Mouse (Mus musculus): ENCODE measurements around the gene Cltc. TPM values are rescaled to one million over a fixed set of nuclear protein-coding genes. Genes with fewer than 3 reads are reported as not detected.
"Not testable (repeated sequence)": the region's sequence is repeated elsewhere in the genome, so short reads cannot be mapped to it uniquely, and the experiment has no call there.

Cltc gene
- 156 and 164 TPM in 2 replicates for polyA plus RNA-seq (2015; fragmentation: Nextera tagmentation; extraction: Ambion mirVana)

DNA sequence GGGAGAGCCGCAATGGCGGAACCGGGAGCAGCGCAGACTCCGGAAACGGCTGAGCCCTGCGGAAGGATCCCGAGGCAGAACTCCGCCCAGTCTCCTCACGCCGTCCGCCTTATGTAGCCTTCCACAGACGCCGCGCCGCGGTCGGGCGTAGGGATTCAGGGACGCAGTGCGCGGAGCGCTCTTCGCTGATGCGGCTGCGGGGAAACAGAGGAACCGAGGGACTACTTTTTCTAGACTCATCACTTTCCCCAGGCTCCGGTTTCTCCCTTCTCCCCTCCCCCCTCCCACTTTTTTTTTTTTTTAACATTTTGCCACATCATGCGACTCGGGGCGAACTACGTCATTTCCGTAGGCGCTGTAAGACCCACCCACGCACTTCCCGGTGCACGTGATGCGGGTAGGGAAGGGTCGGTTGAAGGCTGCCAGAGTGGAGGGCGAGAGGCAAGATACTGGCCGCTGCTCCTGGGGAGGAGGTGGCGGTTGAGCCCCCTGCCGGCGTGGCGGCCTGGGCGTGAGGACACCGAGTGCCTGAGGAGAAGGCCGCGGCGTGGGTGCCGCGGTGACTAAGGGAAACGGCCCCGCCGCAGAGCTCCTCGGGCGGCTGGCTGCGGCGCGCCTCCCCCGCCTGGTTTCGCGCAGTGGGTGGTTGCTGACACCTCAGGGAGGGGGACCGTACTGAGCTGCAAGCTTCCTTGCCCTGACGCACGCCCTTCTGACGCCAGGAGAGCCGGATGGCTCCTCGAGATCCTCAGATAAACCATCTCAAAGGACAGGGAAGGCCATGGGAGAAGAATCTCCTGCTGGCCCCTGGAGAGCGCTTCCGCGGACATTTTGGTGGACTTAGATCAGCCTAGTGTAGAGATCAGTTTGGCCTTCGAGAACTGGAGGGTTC lies at the start of gene Cltc:
Gene Cltc, minus strand, starts transcription at position 86 of the 892 bp plus-strand sequence.
- Histone ChIP-seq H3K9me3 (no peaks in the 10 kb centered on the region), H3K9ac (peak within 1 kb of the TSS; percentile 95), H3K4me1 (replicated peaks) (peaks cover 42% of the 10 kb centered on the region), H3K27me3 (no peaks in the 10 kb centered on the region), H3K27ac (replicated peaks) (peak within 1 kb of the TSS; percentile 98), H3K36me3 (no peaks in the 10 kb centered on the region), H3K4me2 (peak within 1 kb of the TSS; percentile 89), H3K4me3 (peak within 1 kb of the TSS; percentile 97)
- WGBS: under 1% methylated on average over 73 of the region's 73 CpGs
- ATAC-seq (ENCODE audit: low FRiP score, low read depth): peak; percentile 97

DNA sequence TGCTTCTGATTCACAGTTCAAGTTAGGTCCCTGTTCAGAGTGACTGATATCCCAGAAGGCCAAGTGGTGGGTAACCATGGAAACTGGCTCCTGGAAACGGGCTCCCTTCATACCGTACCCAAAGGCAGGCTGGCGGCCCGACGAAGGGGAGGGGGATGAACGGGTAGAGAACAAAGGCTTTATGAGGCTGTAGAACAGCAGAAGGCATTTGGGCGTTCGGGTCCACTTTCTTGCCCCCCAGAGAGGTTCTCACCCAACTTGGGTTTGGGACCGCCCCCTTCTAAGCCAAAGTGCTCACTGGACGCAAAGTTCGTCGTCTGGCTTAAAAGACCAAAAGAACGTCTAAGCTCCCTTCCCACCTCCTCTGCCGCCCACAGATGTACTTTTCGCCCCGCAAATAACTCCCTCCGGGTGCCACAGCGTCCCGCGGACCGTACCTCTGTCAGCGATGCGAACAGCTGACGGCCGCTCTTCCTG lies 49.7 kb upstream of the Cltc start:
- peak; percentile 80 for ATAC-seq (ENCODE audit: low FRiP score, low read depth)
- WGBS: under 1% methylated on average over 25 of the region's 25 CpGs
- Histone ChIP-seq H3K4me2 (peak overlapping the region; percentile 93), H3K27me3 (no peaks in the 10 kb centered on the region), H3K36me3 (peaks cover 19% of the 10 kb centered on the region), H3K4me3 (peak overlapping the region; percentile 99), H3K9me3 (no peaks in the 10 kb centered on the region), H3K4me1 (replicated peaks) (peaks cover 16% of the 10 kb centered on the region), H3K9ac (peak overlapping the region; percentile 65), H3K27ac (replicated peaks) (peak overlapping the region; percentile 84)

DNA sequence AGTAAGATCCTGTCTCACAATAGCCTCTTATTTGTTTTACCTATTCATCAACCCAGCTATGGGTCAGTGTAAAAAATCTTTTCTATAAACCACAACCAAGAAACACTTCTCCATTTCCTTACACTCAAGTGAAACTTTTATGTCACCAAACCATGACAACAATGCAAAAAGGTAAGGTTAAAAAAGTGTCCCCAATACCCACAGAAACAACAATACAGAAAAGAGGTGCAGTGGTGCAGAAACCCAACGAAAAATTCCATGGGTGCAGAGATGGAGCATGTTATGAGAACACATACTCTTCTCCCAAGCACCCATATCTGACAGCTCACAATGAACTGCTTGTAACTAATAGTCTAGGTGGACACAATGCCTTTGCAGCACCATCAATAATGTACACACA lies 36.8 kb upstream of the Cltc start:
- Histone ChIP-seq H3K4me3 (no peak overlapping the region), H3K9ac (no peak overlapping the region), H3K27me3 (no peaks in the 10 kb centered on the region), H3K9me3 (no peaks in the 10 kb centered on the region), H3K36me3 (peaks cover 44% of the 10 kb centered on the region), H3K27ac (replicated peaks) (no peak overlapping the region), H3K4me2 (no peak overlapping the region), H3K4me1 (replicated peaks) (no peaks in the 10 kb centered on the region)
- no peak for ATAC-seq (ENCODE audit: low FRiP score, low read depth)
- 79% methylated on average over 1 of the region's 1 CpGs for WGBS

DNA sequence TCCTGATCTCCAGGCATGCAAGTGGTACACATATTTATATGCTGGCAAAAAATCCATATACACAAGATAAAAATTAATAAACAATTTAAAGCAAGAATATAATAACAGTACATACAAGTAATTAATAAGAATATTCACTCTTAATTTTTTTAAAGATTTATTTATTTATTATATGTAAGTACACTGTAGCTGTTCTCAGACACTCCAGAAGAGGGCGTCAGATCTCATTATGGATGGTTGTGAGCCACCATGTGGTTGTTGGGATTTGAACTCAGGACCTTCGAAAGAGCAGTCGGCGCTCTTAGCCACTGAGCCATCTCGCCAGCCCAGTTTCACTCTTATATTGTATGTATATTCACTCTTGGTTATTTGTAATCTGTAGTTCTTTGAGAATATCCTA lies 30.1 kb upstream of the Cltc start:
- 92% methylated on average over 5 of the region's 5 CpGs for WGBS
- peaks cover 48% of the 10 kb centered on the region for H3K36me3 ChIP-seq
- H3K9ac ChIP-seq; H3K4me1 ChIP-seq (replicated peaks); H3K27ac ChIP-seq (replicated peaks); H3K9me3 ChIP-seq; H3K27me3 ChIP-seq; H3K4me2 ChIP-seq; ATAC-seq (ENCODE audit: low FRiP score, low read depth); H3K4me3 ChIP-seq: not testable (repeated sequence)

DNA sequence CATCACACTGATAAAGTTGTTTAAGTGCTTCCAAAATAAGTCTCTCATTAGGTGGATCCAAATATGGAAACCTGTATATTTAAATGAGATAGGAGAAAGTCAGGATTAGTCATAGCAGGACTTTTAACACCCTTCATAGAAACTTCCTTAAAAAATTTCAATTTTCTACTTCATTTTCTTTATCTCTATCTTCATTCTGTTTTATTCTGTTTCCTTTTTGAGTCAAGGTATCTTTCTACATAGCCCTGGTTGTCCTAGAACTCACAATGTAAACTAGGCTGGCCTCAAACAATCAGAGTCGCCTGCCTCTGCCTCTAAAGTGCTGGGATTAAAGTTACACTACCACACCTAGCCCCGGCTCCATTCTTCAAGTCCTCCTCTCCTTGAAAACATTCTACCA lies 28.4 kb upstream of the Cltc start:
- peaks cover 55% of the 10 kb centered on the region for H3K36me3 ChIP-seq
- no peaks in the 10 kb centered on the region for H3K4me1 ChIP-seq (replicated peaks)
- H3K27me3 ChIP-seq: no peaks in the 10 kb centered on the region
- no peak overlapping the region for H3K4me3 ChIP-seq
- no peak overlapping the region for H3K27ac ChIP-seq (replicated peaks)
- H3K9ac ChIP-seq: no peak overlapping the region
- no peak overlapping the region for H3K4me2 ChIP-seq
- 94% methylated on average over 2 of the region's 2 CpGs for WGBS
- H3K9me3 ChIP-seq: no peaks in the 10 kb centered on the region
- ATAC-seq (ENCODE audit: low FRiP score, low read depth): no peak

DNA sequence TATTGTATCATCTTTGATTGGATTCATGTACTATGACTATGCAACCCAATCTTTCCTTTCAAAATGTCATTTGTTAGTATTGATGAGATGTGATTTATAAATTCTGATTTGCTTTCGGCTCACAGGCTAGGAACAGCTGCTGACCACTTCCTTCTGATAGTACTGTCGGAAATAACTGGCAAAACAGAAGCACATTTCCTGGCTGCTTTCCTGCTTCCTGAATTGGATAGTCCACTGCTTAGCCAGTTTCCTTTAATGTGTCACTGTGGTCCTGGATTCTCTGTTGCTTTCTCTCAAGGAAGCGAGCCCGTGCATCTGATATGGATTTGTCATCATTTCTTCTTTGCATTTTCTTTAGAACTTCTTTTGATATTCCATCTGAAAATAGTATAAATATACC lies 12.5 kb upstream of the Cltc start:
- WGBS: 90% methylated on average over 4 of the region's 4 CpGs
- Histone ChIP-seq H3K9me3 (no peaks in the 10 kb centered on the region), H3K4me1 (replicated peaks) (no peaks in the 10 kb centered on the region), H3K27me3 (no peaks in the 10 kb centered on the region), H3K4me2 (no peak overlapping the region), H3K9ac (no peak overlapping the region), H3K27ac (replicated peaks) (no peak overlapping the region), H3K36me3 (peaks cover 31% of the 10 kb centered on the region), H3K4me3 (no peak overlapping the region)
- ATAC-seq (ENCODE audit: low FRiP score, low read depth): no peak

DNA sequence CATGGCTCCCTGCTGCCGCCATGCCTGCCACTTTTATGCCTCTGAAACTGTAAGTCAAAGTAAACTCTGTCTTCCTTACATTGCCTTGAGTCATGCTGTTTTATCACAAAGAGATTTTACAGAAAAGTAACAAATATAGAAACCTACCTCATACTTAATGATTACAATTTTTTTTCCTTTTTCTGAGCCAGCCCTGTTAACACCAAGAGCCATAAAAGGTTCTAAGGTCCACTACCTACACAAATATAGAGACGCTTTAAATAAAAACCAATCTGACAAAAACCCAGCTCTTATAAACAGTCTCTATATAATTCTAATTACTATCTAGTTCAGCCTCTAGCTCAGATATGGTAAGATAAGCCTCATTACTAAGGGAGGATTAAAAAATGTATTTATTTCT lies 7.1 kb upstream of the Cltc start:
- Histone ChIP-seq H3K27ac (replicated peaks) (no peak overlapping the region), H3K9ac (no peak overlapping the region), H3K27me3 (no peaks in the 10 kb centered on the region), H3K4me3 (no peak overlapping the region), H3K36me3 (no peaks in the 10 kb centered on the region; the same call in 1 of the 2 replicates), H3K9me3 (no peaks in the 10 kb centered on the region), H3K4me1 (replicated peaks) (no peaks in the 10 kb centered on the region), H3K4me2 (no peak overlapping the region)
- ATAC-seq (ENCODE audit: low FRiP score, low read depth): no peak
- 91% methylated on average over 2 of the region's 2 CpGs for WGBS

DNA sequence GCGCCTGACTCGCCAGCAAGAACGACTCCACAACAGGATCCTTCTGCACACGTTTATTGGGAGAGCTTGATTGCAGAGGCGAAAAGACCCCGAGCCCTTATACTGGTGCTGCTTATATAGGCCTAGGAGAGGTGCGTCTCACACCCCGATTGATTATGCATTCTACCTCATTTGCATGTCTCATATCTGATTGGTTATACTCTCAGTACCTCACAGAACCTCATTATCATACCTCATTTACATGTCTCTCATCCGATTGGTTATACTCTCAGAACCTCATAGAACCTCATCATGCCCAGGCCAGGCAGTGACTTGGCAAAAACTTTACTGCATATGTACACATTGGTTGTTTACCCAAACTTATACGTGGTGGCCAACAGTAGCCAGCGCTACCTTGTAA lies 5.8 kb upstream of the Cltc start:
- H3K4me1 ChIP-seq (replicated peaks): peaks cover 13% of the 10 kb centered on the region
- not testable (repeated sequence) for H3K9ac ChIP-seq; H3K4me2 ChIP-seq; H3K4me3 ChIP-seq; H3K27me3 ChIP-seq; ATAC-seq (ENCODE audit: low FRiP score, low read depth); H3K9me3 ChIP-seq; H3K36me3 ChIP-seq; H3K27ac ChIP-seq (replicated peaks)
- 95% methylated on average over 11 of the region's 11 CpGs for WGBS

DNA sequence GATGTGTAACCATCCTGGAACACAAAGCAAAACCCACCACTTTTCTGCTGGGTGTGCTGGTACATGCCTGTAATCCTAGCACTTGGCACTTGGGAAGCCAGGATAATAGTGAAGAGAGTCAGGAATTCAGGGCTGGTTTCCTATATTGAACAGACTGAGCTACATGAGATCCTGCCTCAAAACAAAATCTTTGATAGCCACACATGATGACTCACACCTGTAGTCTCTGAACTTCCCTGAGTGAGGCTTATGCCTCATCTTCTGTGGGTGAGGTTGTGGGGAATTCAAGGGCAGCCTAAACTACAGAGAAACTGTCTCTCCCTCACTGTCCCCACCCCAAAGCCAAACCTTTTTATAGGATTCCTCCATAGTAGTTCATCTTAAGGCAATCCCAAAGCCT lies 3.0 kb upstream of the Cltc start:
- Histone ChIP-seq H3K4me2 (no peak overlapping the region), H3K4me3 (no peak overlapping the region), H3K27me3 (no peaks in the 10 kb centered on the region), H3K9ac (no peak overlapping the region), H3K9me3 (no peaks in the 10 kb centered on the region), H3K27ac (replicated peaks) (no peak overlapping the region), H3K4me1 (replicated peaks) (peaks cover 21% of the 10 kb centered on the region), H3K36me3 (no peaks in the 10 kb centered on the region)
- ATAC-seq (ENCODE audit: low FRiP score, low read depth): no peak

DNA sequence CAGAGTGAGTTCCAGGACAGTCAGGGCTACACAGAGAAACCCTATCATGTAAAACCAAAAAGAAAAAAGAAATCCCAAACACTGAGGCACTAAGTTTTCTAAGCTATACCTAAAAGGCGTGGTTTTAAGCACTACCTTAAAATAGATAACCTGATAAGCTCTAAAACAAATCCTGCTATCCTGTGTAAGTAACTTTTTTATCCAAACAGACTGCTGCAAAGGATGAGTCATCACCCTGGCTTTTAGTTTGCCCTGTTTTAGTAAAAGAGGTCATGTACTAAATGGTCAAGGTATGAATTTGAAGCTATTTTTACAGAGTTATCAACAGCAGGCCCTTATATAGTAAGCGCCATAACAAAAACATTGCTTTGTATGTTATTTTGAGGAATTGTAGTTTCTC lies 2.5 kb upstream of the Cltc start:
- ATAC-seq (ENCODE audit: low FRiP score, low read depth): no peak
- no peak overlapping the region for H3K9ac ChIP-seq
- H3K36me3 ChIP-seq: no peaks in the 10 kb centered on the region
- H3K4me1 ChIP-seq (replicated peaks): peaks cover 26% of the 10 kb centered on the region
- H3K4me3 ChIP-seq: no peak overlapping the region
- H3K27me3 ChIP-seq: no peaks in the 10 kb centered on the region
- H3K27ac ChIP-seq (replicated peaks): no peak overlapping the region
- WGBS: 97% methylated on average over 2 of the region's 2 CpGs
- H3K9me3 ChIP-seq: no peaks in the 10 kb centered on the region
- H3K4me2 ChIP-seq: no peak overlapping the region

DNA sequence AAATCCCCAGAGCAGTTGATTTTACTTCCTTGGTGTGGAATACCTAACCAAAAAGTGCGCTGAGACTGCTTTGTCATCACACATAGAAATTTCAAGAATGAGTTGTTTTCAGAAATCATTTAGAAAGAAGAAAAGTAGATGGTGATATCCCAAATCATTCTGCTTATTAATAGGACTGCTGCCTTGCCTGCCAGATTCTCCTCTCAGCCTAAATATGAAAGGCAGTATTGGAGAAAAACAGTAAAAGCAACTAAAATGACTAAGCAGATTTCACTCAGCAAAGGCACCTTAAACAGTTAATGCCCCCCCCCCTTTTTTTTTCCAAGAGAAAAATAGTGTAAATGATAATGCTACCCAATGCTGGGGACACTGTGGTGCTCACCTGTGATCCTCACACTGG lies 1.9 kb upstream of the Cltc start:
- H3K4me3 ChIP-seq: no peak overlapping the region
- peak overlapping the region; percentile 98 for H3K27ac ChIP-seq (replicated peaks)
- peaks cover 31% of the 10 kb centered on the region for H3K4me1 ChIP-seq (replicated peaks)
- ATAC-seq (ENCODE audit: low FRiP score, low read depth): no peak
- 90% methylated on average over 1 of the region's 1 CpGs for whole genome bisulfite sequencing
- H3K9me3 ChIP-seq: no peaks in the 10 kb centered on the region
- H3K4me2 ChIP-seq: peak overlapping the region; percentile 89; the same call in 1 of the 2 replicates
- no peaks in the 10 kb centered on the region for H3K27me3 ChIP-seq
- H3K9ac ChIP-seq: no peak overlapping the region
- no peaks in the 10 kb centered on the region for H3K36me3 ChIP-seq

DNA sequence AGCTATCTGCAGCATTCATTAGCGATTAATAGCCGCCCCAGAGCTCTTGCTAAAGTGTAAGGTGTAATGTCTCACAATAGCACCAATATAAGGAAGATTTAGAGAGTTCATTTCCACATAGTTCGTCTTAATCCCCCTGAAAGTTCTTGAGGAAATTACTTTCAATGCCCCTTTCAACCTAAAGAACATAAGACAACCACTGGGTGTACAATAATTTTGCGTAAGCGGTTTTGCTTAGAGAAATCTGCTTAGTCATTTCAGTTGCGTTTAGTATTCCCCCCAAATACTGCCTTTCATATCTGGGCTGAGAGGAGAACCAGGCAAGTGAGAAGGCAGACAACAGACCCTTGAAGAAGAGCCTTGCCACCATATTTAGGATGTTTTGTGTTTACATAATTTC lies 1.2 kb upstream of the Cltc start:
- Histone ChIP-seq H3K4me2 (peak overlapping the region; percentile 89), H3K4me1 (replicated peaks) (peaks cover 38% of the 10 kb centered on the region), H3K9ac (peak overlapping the region; percentile 95), H3K36me3 (no peaks in the 10 kb centered on the region), H3K27ac (replicated peaks) (peak overlapping the region; percentile 98), H3K9me3 (no peaks in the 10 kb centered on the region), H3K27me3 (no peaks in the 10 kb centered on the region), H3K4me3 (peak overlapping the region; percentile 97)
- no peak for ATAC-seq (ENCODE audit: low FRiP score, low read depth)
- WGBS: 30% methylated on average over 6 of the region's 6 CpGs

Data from hindbrain, embryonic 15.5 days (tissue).